Mouse (Mus musculus) left cerebral cortex, adult 18-20 months (tissue): ENCODE results near the gene Nupr1. TPM values are rescaled to one million over a fixed set of nuclear protein-coding genes. Genes with fewer than 3 reads are reported as not detected.
A peak's percentile ranks its signal among the peaks of the same experiment; 100 is the strongest.

Experiments used
- DNase-seq, 2 experiments: peaks; one replicate each; pipeline ENCODE4 v3.0.0; 2021 to 2022; ENCODE audit warnings: low spot score in 2 of 2, mixed read lengths in 1 of 2
- total RNA-seq, 2 experiments: library from RNA; stranded (reverse); gene quantifications; 2 replicates each; pipeline ENCODE4 v1.2.3; 2021

The Nupr1 gene
- total RNA-seq, 2 experiments from 2014 or later = 20.3 to 22.6 TPM

GRCm38 (mm10) chr7:126644914-126645313, 14.3 kb upstream of the Nupr1 start:
- no peak for DNase-seq

GRCm38 (mm10) chr7:126644345-126644744, 13.7 kb upstream of the Nupr1 start:
- no peak for DNase-seq

- DNase-seq = peak in 1 of 2 experiments; percentile 36
Measured at GRCm38 (mm10) chr7:126643244-126643617, 12.6 kb upstream of the Nupr1 start.

GRCm38 (mm10) chr7:126642545-126643243, 12.0 kb upstream of the Nupr1 start:
- no peak for DNase-seq

GRCm38 (mm10) chr7:126636733-126637520, 6.3 kb upstream of the Nupr1 start:
- DNase-seq = peak; percentile 16 to 33

GRCm38 (mm10) chr7:126635375-126635774, 4.7 kb upstream of the Nupr1 start:
- no peak for DNase-seq

GRCm38 (mm10) chr7:126632478-126632877, 1.8 kb upstream of the Nupr1 start:
- DNase-seq = no peak

GRCm38 (mm10) chr7:126629915-126630314, 746 bp downstream of the Nupr1 start:
- DNase-seq = no peak

- DNase-seq = no peak
Measured at GRCm38 (mm10) chr7:126628111-126628510, 2.5 kb downstream of the Nupr1 start.

- no peak for DNase-seq
Measured at GRCm38 (mm10) chr7:126625807-126626600, 4.7 kb downstream of the Nupr1 start.

GRCm38 (mm10) chr7:126625369-126625768, 5.3 kb downstream of the Nupr1 start:
- peak; percentile 20 to 21 for DNase-seq

GRCm38 (mm10) chr7:126624774-126625173, 5.9 kb downstream of the Nupr1 start:
- DNase-seq = no peak

GRCm38 (mm10) chr7:126623381-126623780, 7.3 kb downstream of the Nupr1 start:
- DNase-seq = no peak

GRCm38 (mm10) chr7:126621452-126622359, 9.0 kb downstream of the Nupr1 start:
- DNase-seq = no peak

- DNase-seq = no peak
Measured at GRCm38 (mm10) chr7:126619559-126620275, 10.9 kb downstream of the Nupr1 start.

- no peak for DNase-seq
Measured at GRCm38 (mm10) chr7:126616707-126617106, 14.0 kb downstream of the Nupr1 start.

- no peak for DNase-seq
Measured at GRCm38 (mm10) chr7:126612736-126613135, 17.9 kb downstream of the Nupr1 start.

GRCm38 (mm10) chr7:126607796-126608195, 22.9 kb downstream of the Nupr1 start:
- no peak for DNase-seq

GRCm38 (mm10) chr7:126607064-126607463, 23.6 kb downstream of the Nupr1 start:
- no peak for DNase-seq

GRCm38 (mm10) chr7:126606611-126607010, 24.1 kb downstream of the Nupr1 start:
- no peak for DNase-seq
